Mouse (Mus musculus) midbrain, embryonic 12.5 days (tissue): ENCODE measurements around the gene Supt3. TPM values are rescaled to one million over a fixed set of nuclear protein-coding genes. Genes with fewer than 3 reads are reported as not detected.

Experiments used
- ATAC-seq: fragments of 200-750 bp; cut with Nextera tagmentation; 2 replicates; pipeline ENCODE4 v1.8.0; 2017; ENCODE audit warnings: low read depth, moderate TSS enrichment, moderate library complexity; ENCODE audit not compliant: low FRiP score
- H3K27ac ChIP-seq: fragments of 300-500 bp; sonication (generic); replicated peaks from 2 replicates; pipeline ENCODE4 v1.5.1; 2016; ENCODE audit warnings: mild to moderate bottlenecking
- H3K27me3 ChIP-seq: fragments of 300-500 bp; sonication (generic); 2 replicates; pipeline ENCODE4 v1.6.1; 2016; ENCODE audit warnings: mild to moderate bottlenecking
- H3K36me3 ChIP-seq: fragments of 300-500 bp; sonication (generic); 2 replicates; pipeline ENCODE4 v1.6.1; 2016
- H3K4me1 ChIP-seq: fragments of 300-500 bp; sonication (generic); 2 replicates; pipeline ENCODE4 v1.6.1; 2016
- H3K4me2 ChIP-seq: fragments of 300-500 bp; sonication (generic); replicated peaks from 2 replicates; pipeline ENCODE4 v1.6.1; 2016; ENCODE audit warnings: mild to moderate bottlenecking, moderate library complexity
- H3K4me3 ChIP-seq: fragments of 300-500 bp; sonication (generic); 2 replicates; pipeline ENCODE4 v1.5.1; 2016; ENCODE audit warnings: mild to moderate bottlenecking
- H3K9ac ChIP-seq: fragments of 300-500 bp; sonication (generic); replicated peaks from 2 replicates; pipeline ENCODE4 v1.6.1; 2016; ENCODE audit warnings: mild to moderate bottlenecking, moderate library complexity
- H3K9me3 ChIP-seq: fragments of 300-500 bp; sonication (generic); 2 replicates; pipeline ENCODE4 v1.6.1; 2016; ENCODE audit warnings: mild to moderate bottlenecking
- WGBS: fragments of 180-500 bp; shearing (Covaris S2); methylation state at CpG from one replicate; pipeline ENCODE4 v1.1.7; 2016; 5-methylcytosine and 5-hydroxymethylcytosine counted together
- polyA plus RNA-seq: library from polyadenylated mRNA; unstranded; fragments of >200 nt; fragmentation: Nextera tagmentation; extraction: Ambion mirVana; gene quantifications from 2 replicates; pipeline ENCODE4 v1.2.1, GENCODE M21; 2016

Supt3 gene
- polyA plus RNA-seq, 1 experiment from 2014 or later, result 25.0 TPM

- ATAC-seq, result no peak
- no peak overlapping the region for H3K9ac ChIP-seq
- no peak overlapping the region for H3K4me3 ChIP-seq
- no peaks in the 10 kb centered on the region for H3K9me3 ChIP-seq
- H3K36me3 ChIP-seq, result no peaks in the 10 kb centered on the region
- H3K27ac ChIP-seq, result no peak overlapping the region
- H3K4me2 ChIP-seq, result no peak overlapping the region
- 48% methylated on average over 12 of the region's 12 CpGs for WGBS
- H3K4me1 ChIP-seq, result no peaks in the 10 kb centered on the region
- H3K27me3 ChIP-seq, result no peaks in the 10 kb centered on the region
Measured at GRCm38 (mm10) chr17:45118565-45119471, 341.9 kb downstream of the Supt3 start.

- WGBS, result 89% methylated on average over 18 of the region's 18 CpGs
- Histone ChIP-seq H3K9me3 (no peaks in the 10 kb centered on the region), H3K36me3 (no peaks in the 10 kb centered on the region), H3K4me3 (no peak overlapping the region), H3K9ac (no peak overlapping the region), H3K27me3 (no peaks in the 10 kb centered on the region), H3K4me2 (no peak overlapping the region), H3K27ac (no peak overlapping the region), H3K4me1 (no peaks in the 10 kb centered on the region)
- no peak for ATAC-seq
Measured at GRCm38 (mm10) chr17:45119609-45120201, 342.8 kb downstream of the Supt3 start.

- ATAC-seq, result no peak
- WGBS, result 86% methylated on average over 3 of the region's 3 CpGs
Measured at GRCm38 (mm10) chr17:45123856-45124255, 346.9 kb downstream of the Supt3 start.

GRCm38 (mm10) chr17:45128611-45129010 lies 351.7 kb downstream of the Supt3 start:
- ATAC-seq, result no peak

More at GRCm38 (mm10) chr17:45123856-45124255, 346.9 kb downstream of the Supt3 start:
- H3K27ac ChIP-seq, result no peak overlapping the region
- no peaks in the 10 kb centered on the region for H3K9me3 ChIP-seq
- no peaks in the 10 kb centered on the region for H3K36me3 ChIP-seq
- H3K27me3 ChIP-seq, result no peaks in the 10 kb centered on the region
- H3K9ac ChIP-seq, result no peak overlapping the region
- no peaks in the 10 kb centered on the region for H3K4me1 ChIP-seq
- H3K4me2 ChIP-seq, result no peak overlapping the region
- H3K4me3 ChIP-seq, result no peak overlapping the region

GRCm38 (mm10) chr17:45133501-45134400 lies 356.8 kb downstream of the Supt3 start:
- Histone ChIP-seq H3K36me3 (no peaks in the 10 kb centered on the region), H3K27ac (no peak overlapping the region), H3K9ac (no peak overlapping the region), H3K4me2 (no peak overlapping the region), H3K27me3 (no peaks in the 10 kb centered on the region), H3K4me3 (no peak overlapping the region), H3K4me1 (no peaks in the 10 kb centered on the region), H3K9me3 (no peaks in the 10 kb centered on the region)
- 89% methylated on average over 10 of the region's 10 CpGs for WGBS
- no peak for ATAC-seq

More at GRCm38 (mm10) chr17:45128611-45129010, 351.7 kb downstream of the Supt3 start:
- Histone ChIP-seq H3K36me3 (no peaks in the 10 kb centered on the region), H3K9ac (no peak overlapping the region), H3K9me3 (no peaks in the 10 kb centered on the region), H3K27ac (no peak overlapping the region), H3K4me1 (no peaks in the 10 kb centered on the region), H3K4me3 (no peak overlapping the region), H3K4me2 (no peak overlapping the region), H3K27me3 (no peaks in the 10 kb centered on the region)
- WGBS, result 96% methylated on average over 4 of the region's 4 CpGs

GRCm38 (mm10) chr17:45136491-45136890 lies 359.5 kb downstream of the Supt3 start:
- WGBS, result 95% methylated on average over 6 of the region's 6 CpGs
- no peak for ATAC-seq
- no peaks in the 10 kb centered on the region for H3K4me1 ChIP-seq

GRCm38 (mm10) chr17:45143043-45143442 lies 366.1 kb downstream of the Supt3 start:
- Histone ChIP-seq H3K4me2 (no peak overlapping the region), H3K27ac (no peak overlapping the region), H3K4me1 (no peaks in the 10 kb centered on the region), H3K9me3 (no peaks in the 10 kb centered on the region), H3K4me3 (no peak overlapping the region), H3K27me3 (no peaks in the 10 kb centered on the region), H3K9ac (no peak overlapping the region), H3K36me3 (no peaks in the 10 kb centered on the region)
- 88% methylated on average over 6 of the region's 6 CpGs for WGBS
- ATAC-seq, result no peak

More at GRCm38 (mm10) chr17:45136491-45136890, 359.5 kb downstream of the Supt3 start:
- H3K4me3 ChIP-seq, result no peak overlapping the region
- H3K9ac ChIP-seq, result no peak overlapping the region
- no peak overlapping the region for H3K27ac ChIP-seq
- no peak overlapping the region for H3K4me2 ChIP-seq
- H3K27me3 ChIP-seq, result no peaks in the 10 kb centered on the region
- H3K36me3 ChIP-seq, result no peaks in the 10 kb centered on the region
- H3K9me3 ChIP-seq, result no peaks in the 10 kb centered on the region

GRCm38 (mm10) chr17:45144656-45145055 lies 367.7 kb downstream of the Supt3 start:
- no peaks in the 10 kb centered on the region for H3K9me3 ChIP-seq
- no peaks in the 10 kb centered on the region for H3K4me1 ChIP-seq
- no peak overlapping the region for H3K4me3 ChIP-seq
- no peak overlapping the region for H3K27ac ChIP-seq
- no peaks in the 10 kb centered on the region for H3K27me3 ChIP-seq
- ATAC-seq, result no peak
- H3K36me3 ChIP-seq, result no peaks in the 10 kb centered on the region
- H3K9ac ChIP-seq, result no peak overlapping the region
- H3K4me2 ChIP-seq, result no peak overlapping the region
- 87% methylated on average over 14 of the region's 14 CpGs for WGBS

GRCm38 (mm10) chr17:45151312-45151929 lies 374.5 kb downstream of the Supt3 start:
- H3K9me3 ChIP-seq, result no peaks in the 10 kb centered on the region
- H3K4me1 ChIP-seq, result peaks cover 9% of the 10 kb centered on the region
- no peak overlapping the region for H3K4me3 ChIP-seq
- no peak overlapping the region for H3K4me2 ChIP-seq
- no peak overlapping the region for H3K27ac ChIP-seq
- H3K9ac ChIP-seq, result no peak overlapping the region
- H3K27me3 ChIP-seq, result peaks cover 8% of the 10 kb centered on the region
- H3K36me3 ChIP-seq, result no peaks in the 10 kb centered on the region
- ATAC-seq, result no peak
- 84% methylated on average over 17 of the region's 17 CpGs for WGBS

GRCm38 (mm10) chr17:45153721-45154120 lies 376.8 kb downstream of the Supt3 start:
- Histone ChIP-seq H3K9me3 (no peaks in the 10 kb centered on the region), H3K4me3 (no peak overlapping the region), H3K4me2 (no peak overlapping the region), H3K27me3 (peaks cover 8% of the 10 kb centered on the region), H3K27ac (no peak overlapping the region), H3K9ac (no peak overlapping the region), H3K36me3 (no peaks in the 10 kb centered on the region), H3K4me1 (peaks cover 9% of the 10 kb centered on the region)
- 17% methylated on average over 4 of the region's 6 CpGs for WGBS
- no peak for ATAC-seq

- H3K4me3 ChIP-seq, result no peak overlapping the region
- no peaks in the 10 kb centered on the region for H3K36me3 ChIP-seq
- H3K9me3 ChIP-seq, result no peaks in the 10 kb centered on the region
- 72% methylated on average over 16 of the region's 16 CpGs for WGBS
- peaks cover 1% of the 10 kb centered on the region; the same call in 1 of the 2 replicates for H3K27me3 ChIP-seq
- H3K9ac ChIP-seq, result no peak overlapping the region
- peaks cover 9% of the 10 kb centered on the region for H3K4me1 ChIP-seq
- no peak for ATAC-seq
- no peak overlapping the region for H3K27ac ChIP-seq
- H3K4me2 ChIP-seq, result no peak overlapping the region
Measured at GRCm38 (mm10) chr17:45158171-45158691, 381.3 kb downstream of the Supt3 start.
